Mouse (Mus musculus): ENCODE measurements around the gene Thrb. TPM values are rescaled to one million over a fixed set of nuclear protein-coding genes. Genes with fewer than 3 reads are reported as not detected.

Gene Thrb
- polyA plus RNA-seq, 1 experiment from 2014 or later, result 6.4 TPM

GRCm38 (mm10) chr14:17884884-17885283 lies 224.8 kb downstream of the Thrb start:
- H3K4me1 ChIP-seq (ENCODE audit: insufficient read depth), result no peaks in the 10 kb centered on the region
- H3K27ac ChIP-seq (ENCODE audit: low read depth), result no peak overlapping the region
- no peaks in the 10 kb centered on the region for H3K27me3 ChIP-seq (ENCODE audit: insufficient read depth, low read length)
- no peaks in the 10 kb centered on the region for H3K36me3 ChIP-seq (replicated peaks; ENCODE audit: insufficient read depth, low read length)
- DNase-seq (no peak), ATAC-seq (no peak)
- no peak overlapping the region for H3K9ac ChIP-seq (replicated peaks)
- TF ChIP-seq CTCF (IDR thresholded peaks at IDR 0.05; ENCODE audit: low read depth), result no peak
- no peak for TF ChIP-seq EP300 (IDR thresholded peaks at IDR 0.05; ENCODE audit: low read depth)
- no peak overlapping the region for H3K4me2 ChIP-seq (ENCODE audit: low read depth, low read length)
- no peaks in the 10 kb centered on the region for H3K9me3 ChIP-seq (ENCODE audit: low read length)
- no peak overlapping the region for H3K4me3 ChIP-seq (ENCODE audit: low read depth, low read length)
- 82% methylated on average over 13 of the region's 13 CpGs for WGBS (ENCODE audit: insufficient replicate concordance)

DNA sequence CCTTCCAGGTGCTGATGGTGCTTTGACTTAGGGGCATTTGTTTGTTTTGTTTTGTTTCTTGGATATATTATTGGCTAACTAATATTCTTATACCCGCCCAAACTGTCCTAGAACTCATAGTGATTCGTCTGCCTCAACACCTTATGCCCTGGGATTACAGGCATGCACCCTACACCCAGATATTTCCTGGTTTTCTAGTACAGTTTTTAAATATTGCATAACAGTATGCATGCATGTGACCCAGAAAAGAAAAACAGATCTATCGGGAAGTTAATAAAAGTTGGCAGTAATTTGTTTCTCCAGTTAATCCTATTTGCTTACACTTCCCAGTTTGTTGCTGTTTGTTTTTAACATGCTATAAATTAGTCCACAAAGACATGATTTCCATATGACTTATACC lies 225.3 kb downstream of the Thrb start:
- ATAC-seq, result no peak
- Histone ChIP-seq H3K36me3 (replicated peaks; ENCODE audit: insufficient read depth, low read length) (no peaks in the 10 kb centered on the region), H3K9me3 (ENCODE audit: low read length) (no peaks in the 10 kb centered on the region), H3K27me3 (ENCODE audit: insufficient read depth, low read length) (no peaks in the 10 kb centered on the region), H3K4me1 (ENCODE audit: insufficient read depth) (no peaks in the 10 kb centered on the region), H3K27ac (ENCODE audit: low read depth) (no peak overlapping the region), H3K4me3 (ENCODE audit: low read depth, low read length) (no peak overlapping the region), H3K4me2 (ENCODE audit: low read depth, low read length) (no peak overlapping the region), H3K9ac (replicated peaks) (no peak overlapping the region)
- WGBS (ENCODE audit: insufficient replicate concordance), result 63% methylated on average over 3 of the region's 3 CpGs
- TF ChIP-seq CTCF (IDR thresholded peaks at IDR 0.05; ENCODE audit: low read depth), result no peak
- TF ChIP-seq EP300 (IDR thresholded peaks at IDR 0.05; ENCODE audit: low read depth), result no peak
- DNase-seq, result no peak

DNA sequence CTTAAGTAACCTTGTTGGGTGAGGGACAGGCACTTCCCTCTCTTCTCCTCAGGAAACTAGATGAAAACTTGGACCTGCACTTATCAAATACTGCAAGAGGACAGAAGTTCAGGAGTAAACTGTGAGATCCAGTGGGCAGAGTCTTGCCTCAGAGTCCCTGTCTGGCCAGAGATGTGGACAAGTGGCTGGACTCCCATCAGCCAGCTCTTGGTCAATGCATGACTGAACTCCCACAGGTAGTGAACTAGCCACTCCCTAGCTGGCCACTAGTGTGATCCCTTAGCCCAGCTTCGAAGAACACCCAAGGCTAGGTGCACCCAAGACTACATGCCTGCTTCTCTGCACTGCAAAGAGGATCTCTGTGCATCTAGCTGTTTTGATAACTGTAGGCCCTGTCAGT lies 234.7 kb downstream of the Thrb start:
- 57% methylated on average over 1 of the region's 1 CpGs for WGBS (ENCODE audit: insufficient replicate concordance)
- H3K36me3 ChIP-seq (replicated peaks; ENCODE audit: insufficient read depth, low read length), result no peaks in the 10 kb centered on the region
- H3K27ac ChIP-seq (ENCODE audit: low read depth), result no peak overlapping the region
- H3K9me3 ChIP-seq (ENCODE audit: low read length), result no peaks in the 10 kb centered on the region
- H3K4me3 ChIP-seq (ENCODE audit: low read depth, low read length), result no peak overlapping the region
- no peak overlapping the region for H3K4me2 ChIP-seq (ENCODE audit: low read depth, low read length)
- no peaks in the 10 kb centered on the region for H3K27me3 ChIP-seq (ENCODE audit: insufficient read depth, low read length)
- no peak for DNase-seq
- H3K9ac ChIP-seq (replicated peaks), result no peak overlapping the region
- no peak for ATAC-seq
- H3K4me1 ChIP-seq (ENCODE audit: insufficient read depth), result no peaks in the 10 kb centered on the region
- TF ChIP-seq EP300 (IDR thresholded peaks at IDR 0.05; ENCODE audit: low read depth) (no peak), CTCF (IDR thresholded peaks at IDR 0.05; ENCODE audit: low read depth) (no peak)

- ATAC-seq (peak; percentile 82), DNase-seq (peak; percentile 27)
- Histone ChIP-seq H3K36me3 (replicated peaks; ENCODE audit: insufficient read depth, low read length) (no peaks in the 10 kb centered on the region), H3K4me3 (ENCODE audit: low read depth, low read length) (no peak overlapping the region), H3K27me3 (ENCODE audit: insufficient read depth, low read length) (no peaks in the 10 kb centered on the region), H3K4me2 (ENCODE audit: low read depth, low read length) (no peak overlapping the region), H3K27ac (ENCODE audit: low read depth) (peak overlapping the region; percentile 46), H3K9ac (replicated peaks) (no peak overlapping the region), H3K9me3 (ENCODE audit: low read length) (no peaks in the 10 kb centered on the region), H3K4me1 (ENCODE audit: insufficient read depth) (no peaks in the 10 kb centered on the region)
- 69% methylated on average over 6 of the region's 6 CpGs for WGBS (ENCODE audit: insufficient replicate concordance)
- TF ChIP-seq CTCF (IDR thresholded peaks at IDR 0.05; ENCODE audit: low read depth), result no peak
- TF ChIP-seq EP300 (IDR thresholded peaks at IDR 0.05; ENCODE audit: low read depth), result no peak
Measured at GRCm38 (mm10) chr14:17899733-17900413, 239.8 kb downstream of the Thrb start.

GRCm38 (mm10) chr14:17900414-17900795 lies 240.3 kb downstream of the Thrb start:
- no peak overlapping the region for H3K4me3 ChIP-seq (ENCODE audit: low read depth, low read length)
- peak overlapping the region; percentile 46 for H3K27ac ChIP-seq (ENCODE audit: low read depth)
- TF ChIP-seq CTCF (IDR thresholded peaks at IDR 0.05; ENCODE audit: low read depth) (no peak), EP300 (IDR thresholded peaks at IDR 0.05; ENCODE audit: low read depth) (no peak)
- H3K4me1 ChIP-seq (ENCODE audit: insufficient read depth), result no peaks in the 10 kb centered on the region
- H3K27me3 ChIP-seq (ENCODE audit: insufficient read depth, low read length), result no peaks in the 10 kb centered on the region
- no peak for DNase-seq
- 90% methylated on average over 3 of the region's 3 CpGs for WGBS (ENCODE audit: insufficient replicate concordance)
- H3K9ac ChIP-seq (replicated peaks), result no peak overlapping the region
- ATAC-seq, result peak; percentile 28; the same call in 1 of the 2 replicates
- H3K4me2 ChIP-seq (ENCODE audit: low read depth, low read length), result no peak overlapping the region
- no peaks in the 10 kb centered on the region for H3K36me3 ChIP-seq (replicated peaks; ENCODE audit: insufficient read depth, low read length)
- no peaks in the 10 kb centered on the region for H3K9me3 ChIP-seq (ENCODE audit: low read length)

- no peaks in the 10 kb centered on the region for H3K27me3 ChIP-seq (ENCODE audit: insufficient read depth, low read length)
- ATAC-seq (peak; percentile 16; the same call in 1 of the 2 replicates), DNase-seq (no peak)
- H3K36me3 ChIP-seq (replicated peaks; ENCODE audit: insufficient read depth, low read length), result no peaks in the 10 kb centered on the region
- H3K9ac ChIP-seq (replicated peaks), result no peak overlapping the region
- TF ChIP-seq CTCF (IDR thresholded peaks at IDR 0.05; ENCODE audit: low read depth), result no peak
- no peak for TF ChIP-seq EP300 (IDR thresholded peaks at IDR 0.05; ENCODE audit: low read depth)
- no peak overlapping the region for H3K27ac ChIP-seq (ENCODE audit: low read depth)
- H3K4me3 ChIP-seq (ENCODE audit: low read depth, low read length), result no peak overlapping the region
- H3K4me2 ChIP-seq (ENCODE audit: low read depth, low read length), result no peak overlapping the region
- H3K4me1 ChIP-seq (ENCODE audit: insufficient read depth), result no peaks in the 10 kb centered on the region
- 52% methylated on average over 2 of the region's 2 CpGs for WGBS (ENCODE audit: insufficient replicate concordance)
- no peaks in the 10 kb centered on the region for H3K9me3 ChIP-seq (ENCODE audit: low read length)
Measured at GRCm38 (mm10) chr14:17902426-17902825, 242.4 kb downstream of the Thrb start.

Measured in liver, postnatal 0 days (tissue).